Mouse (Mus musculus): ENCODE measurements around the gene Adam8. TPM values are rescaled to one million over a fixed set of nuclear protein-coding genes. Genes with fewer than 3 reads are reported as not detected.

The Adam8 gene
- 64.5 and 90.2 TPM in 2 replicates for polyA plus RNA-seq (2012; rRNA removed)

GRCm38 (mm10) chr7:139992406-139992805 is at the start of gene Adam8:
Gene Adam8 (minus strand): TSS chr7:139992562.

GRCm38 (mm10) chr7:140036281-140037170 is 44.2 kb upstream of the Adam8 start, which contains the start of the genes Zfp511 and Tubgcp2:
Gene Zfp511 (plus strand): TSS chr7:140036391.
Gene Tubgcp2 (minus strand): TSS chr7:140036669.

GRCm38 (mm10) chr7:139978278-139978892 is 14.0 kb downstream of the Adam8 start, which contains the start of gene 6430531B16Rik:
Gene 6430531B16Rik (minus strand): TSS chr7:139978755.

GRCm38 (mm10) chr7:139943674-139944281 is 48.6 kb downstream of the Adam8 start, which contains the start of gene Utf1:
Gene Utf1 (plus strand): TSS chr7:139943789.

Other genes with a start within 250 kb of the Adam8 start
- 1.2 and 1.9 TPM in 2 replicates for gene Adgra1, start 158.4 kb downstream of the Adam8 start, polyA plus RNA-seq (2012; rRNA removed)
- 4.9 and 5.7 TPM in 2 replicates for gene Kndc1, start 97.9 kb downstream of the Adam8 start, polyA plus RNA-seq (2012; rRNA removed)
- gene Utf1, start 48.8 kb downstream of the Adam8 start, polyA plus RNA-seq (2012; rRNA removed), result 1.3 and 1.9 TPM in 2 replicates
- 5.4 and 5.9 TPM in 2 replicates for gene 6430531B16Rik, start 13.8 kb downstream of the Adam8 start, polyA plus RNA-seq (2012; rRNA removed)
- gene Zfp511, start 43.8 kb upstream of the Adam8 start, polyA plus RNA-seq (2012; rRNA removed), result 66.3 and 117 TPM in 2 replicates
- gene Tubgcp2, start 44.1 kb upstream of the Adam8 start, polyA plus RNA-seq (2012; rRNA removed), result 36.3 and 43.5 TPM in 2 replicates
- 1.1 and 1.6 TPM in 2 replicates for gene Msx3, start 56.5 kb upstream of the Adam8 start, polyA plus RNA-seq (2012; rRNA removed)
- gene Caly, start 90.0 kb upstream of the Adam8 start, polyA plus RNA-seq (2012; rRNA removed), result 41.3 and 47.0 TPM in 2 replicates
- 26.7 and 333 TPM in 2 replicates for gene Prap1, start 100.8 kb upstream of the Adam8 start, polyA plus RNA-seq (2012; rRNA removed)
- gene Fuom, start 109.9 kb upstream of the Adam8 start, polyA plus RNA-seq (2012; rRNA removed), result 71.6 and 73.8 TPM in 2 replicates
- gene Paox, start 123.2 kb upstream of the Adam8 start, polyA plus RNA-seq (2012; rRNA removed), result 14.5 and 23.8 TPM in 2 replicates
- 113 and 126 TPM in 2 replicates for gene Echs1, start 123.9 kb upstream of the Adam8 start, polyA plus RNA-seq (2012; rRNA removed)
- gene Mtg1, start 145.0 kb upstream of the Adam8 start, polyA plus RNA-seq (2012; rRNA removed), result 24.4 and 25.1 TPM in 2 replicates
- gene Sprn, start 162.3 kb upstream of the Adam8 start, polyA plus RNA-seq (2012; rRNA removed), result 2.7 and 2.9 TPM in 2 replicates
- gene Olfr522, start 172.2 kb upstream of the Adam8 start, polyA plus RNA-seq (2012; rRNA removed), result not detected in 2 replicates
- gene Olfr523, start 180.7 kb upstream of the Adam8 start, polyA plus RNA-seq (2012; rRNA removed), result not detected in 2 replicates
- not detected in 2 replicates for gene Olfr524, start 213.4 kb upstream of the Adam8 start, polyA plus RNA-seq (2012; rRNA removed)
- 0.94 and 1.0 TPM in 2 replicates for gene Cd163l1, start 225.7 kb upstream of the Adam8 start, polyA plus RNA-seq (2012; rRNA removed)

Data from ovary, adult 2 months (tissue).